Mouse (Mus musculus): Measurements from ENCODE around the gene Spcs2. TPM values are rescaled to one million over a fixed set of nuclear protein-coding genes. Genes with fewer than 3 reads are reported as not detected.

The Spcs2 gene
- total RNA-seq, 2 experiments from 2014 or later, result 94.6 to 99.4 TPM

GRCm38 (mm10) chr7:99856266-99856861, 6.9 kb downstream of the Spcs2 start:
- no peak overlapping the region for H3K27ac ChIP-seq
- no peak for DNase-seq (ENCODE audit: low spot score in 2 of 2)
- H3K4me3 ChIP-seq, result no peak overlapping the region
- TF ChIP-seq CTCF (conservative IDR thresholded peaks at IDR 0.05), result no peak

GRCm38 (mm10) chr7:99854311-99854710, 9.0 kb downstream of the Spcs2 start:
- no peak overlapping the region for H3K27ac ChIP-seq
- DNase-seq (ENCODE audit: low spot score in 2 of 2), result no peak
- no peak overlapping the region for H3K4me3 ChIP-seq
- peak; percentile 46 for TF ChIP-seq CTCF (conservative IDR thresholded peaks at IDR 0.05)

- H3K4me3 ChIP-seq, result no peak overlapping the region
- no peak for DNase-seq (ENCODE audit: low spot score in 2 of 2)
- no peak overlapping the region for H3K27ac ChIP-seq
- TF ChIP-seq CTCF (conservative IDR thresholded peaks at IDR 0.05), result peak; percentile 38
These were observed 9.9 kb downstream of the Spcs2 start for GRCm38 (mm10) chr7:99853350-99853749.

- H3K4me3 ChIP-seq, result no peak overlapping the region
- DNase-seq (ENCODE audit: low spot score in 2 of 2), result no peak
- H3K27ac ChIP-seq, result no peak overlapping the region
- TF ChIP-seq CTCF (conservative IDR thresholded peaks at IDR 0.05), result no peak
These were observed 11.6 kb downstream of the Spcs2 start for GRCm38 (mm10) chr7:99851618-99852017.

GRCm38 (mm10) chr7:99851121-99851520, 12.1 kb downstream of the Spcs2 start:
- H3K4me3 ChIP-seq, result no peak overlapping the region
- H3K27ac ChIP-seq, result 0 out of 2 replicates have a peak overlapping the region, but pooled peaks have one; percentile 16
- no peak for DNase-seq (ENCODE audit: low spot score in 2 of 2)
- TF ChIP-seq CTCF (conservative IDR thresholded peaks at IDR 0.05), result no peak

GRCm38 (mm10) chr7:99850534-99850933, 12.7 kb downstream of the Spcs2 start:
- TF ChIP-seq CTCF (conservative IDR thresholded peaks at IDR 0.05), result no peak
- no peak for DNase-seq (ENCODE audit: low spot score in 2 of 2)
- Histone ChIP-seq H3K4me3 (no peak overlapping the region), H3K27ac (peak overlapping the region; percentile 16; the same call in 1 of the 2 replicates)

- H3K27ac ChIP-seq, result no peak overlapping the region
- DNase-seq (ENCODE audit: low spot score in 2 of 2), result no peak
These were observed 17.6 kb downstream of the Spcs2 start for GRCm38 (mm10) chr7:99845533-99846236.

GRCm38 (mm10) chr7:99838241-99838640, 25.0 kb downstream of the Spcs2 start:
- TF ChIP-seq CTCF (conservative IDR thresholded peaks at IDR 0.05), result peak; percentile 30
- DNase-seq (ENCODE audit: low spot score in 2 of 2), result no peak
- Histone ChIP-seq H3K4me3 (no peak overlapping the region), H3K27ac (no peak overlapping the region)

More at GRCm38 (mm10) chr7:99845533-99846236, 17.6 kb downstream of the Spcs2 start:
- no peak overlapping the region for H3K4me3 ChIP-seq
- TF ChIP-seq CTCF (conservative IDR thresholded peaks at IDR 0.05), result no peak

GRCm38 (mm10) chr7:99837358-99838071, 25.7 kb downstream of the Spcs2 start:
- no peak for TF ChIP-seq CTCF (conservative IDR thresholded peaks at IDR 0.05)
- no peak for DNase-seq (ENCODE audit: low spot score in 2 of 2)
- H3K27ac ChIP-seq, result 0 out of 2 replicates have a peak overlapping the region, but pooled peaks have one; percentile 23

GRCm38 (mm10) chr7:99836781-99837180, 26.5 kb downstream of the Spcs2 start:
- no peak for TF ChIP-seq CTCF (conservative IDR thresholded peaks at IDR 0.05)
- DNase-seq (ENCODE audit: low spot score in 2 of 2), result no peak

More at GRCm38 (mm10) chr7:99837358-99838071, 25.7 kb downstream of the Spcs2 start:
- H3K4me3 ChIP-seq, result no peak overlapping the region

GRCm38 (mm10) chr7:99834314-99834853, 28.9 kb downstream of the Spcs2 start:
- Histone ChIP-seq H3K27ac (no peak overlapping the region), H3K4me3 (no peak overlapping the region)
- TF ChIP-seq CTCF (conservative IDR thresholded peaks at IDR 0.05), result no peak
- no peak for DNase-seq (ENCODE audit: low spot score in 2 of 2)

More at GRCm38 (mm10) chr7:99836781-99837180, 26.5 kb downstream of the Spcs2 start:
- no peak overlapping the region for H3K4me3 ChIP-seq
- no peak overlapping the region for H3K27ac ChIP-seq

GRCm38 (mm10) chr7:99833846-99834222, 29.4 kb downstream of the Spcs2 start:
- TF ChIP-seq CTCF (conservative IDR thresholded peaks at IDR 0.05), result no peak
- no peak for DNase-seq (ENCODE audit: low spot score in 2 of 2)
- H3K4me3 ChIP-seq, result no peak overlapping the region
- H3K27ac ChIP-seq, result no peak overlapping the region
